Mouse (Mus musculus) gastrocnemius, adult 2 months (tissue): ENCODE results near the gene Sema3f. TPM values are rescaled to one million over a fixed set of nuclear protein-coding genes. Genes with fewer than 3 reads are reported as not detected.

Source experiments
- DNase-seq: peaks from one replicate; pipeline ENCODE4 v3.0.0; 2022
- H3K27ac ChIP-seq: fragments of 200-600 bp; 2 replicates; pipeline ENCODE4 v1.8.1; 2022; ENCODE audit warnings: mild to moderate bottlenecking
- H3K4me3 ChIP-seq: fragments of 200-600 bp; 2 replicates; pipeline ENCODE4 v1.8.1; 2022; ENCODE audit warnings: mild to moderate bottlenecking, moderate library complexity
- CTCF ChIP-seq: fragments of 200-600 bp; IDR thresholded peaks from 2 replicates; pipeline ENCODE4 v1.8.1; 2022; ENCODE audit warnings: antibody characterized with exemption, mild to moderate bottlenecking, moderate library complexity
- intact Hi-C: fragments of 180-260 bp; cut with DNase I; formaldehyde crosslinking; loops from one replicate; pipeline ENCODE4 v1.15.1; 2025
- total RNA-seq, 2 experiments: library from RNA; stranded (reverse); gene quantifications; 2 replicates each; pipeline ENCODE4 v1.2.3; 2021

Sema3f gene
- total RNA-seq, 2 experiments from 2014 or later = 6.3 to 9.2 TPM

GRCm38 (mm10) chr9:107729709-107730108, 19.4 kb upstream of the Sema3f start:
- Histone ChIP-seq H3K27ac (no peak overlapping the region), H3K4me3 (no peak overlapping the region)
- TF ChIP-seq CTCF = no peak
- intact Hi-C loops = no loop called here
- no peak for DNase-seq

- intact Hi-C loops = no loop called here
- no peak overlapping the region for H3K4me3 ChIP-seq
- H3K27ac ChIP-seq = no peak overlapping the region
- no peak for DNase-seq
- no peak for TF ChIP-seq CTCF
These were observed 18.8 kb upstream of the Sema3f start for GRCm38 (mm10) chr9:107728919-107729670.

GRCm38 (mm10) chr9:107727041-107727440, 16.8 kb upstream of the Sema3f start:
- intact Hi-C loops = no loop called here
- H3K4me3 ChIP-seq = no peak overlapping the region
- H3K27ac ChIP-seq = no peak overlapping the region
- no peak for TF ChIP-seq CTCF
- DNase-seq = no peak

- intact Hi-C loops = no loop called here
- peak overlapping the region; percentile 73 for H3K27ac ChIP-seq
- H3K4me3 ChIP-seq = no peak overlapping the region
- TF ChIP-seq CTCF = no peak
- DNase-seq = no peak
These were observed 14.5 kb upstream of the Sema3f start for GRCm38 (mm10) chr9:107724796-107725195.

- Histone ChIP-seq H3K27ac (peak overlapping the region; percentile 73), H3K4me3 (peak overlapping the region; percentile 34)
- no peak for TF ChIP-seq CTCF
- intact Hi-C loops = no loop called here
- peak; percentile 35 for DNase-seq
These were observed 13.7 kb upstream of the Sema3f start for GRCm38 (mm10) chr9:107723794-107724531.

- TF ChIP-seq CTCF = no peak
- peak overlapping the region; percentile 73 for H3K27ac ChIP-seq
- H3K4me3 ChIP-seq = no peak overlapping the region
- intact Hi-C loops = no loop called here
- no peak for DNase-seq
These were observed 13.0 kb upstream of the Sema3f start for GRCm38 (mm10) chr9:107723292-107723691.

- Histone ChIP-seq H3K4me3 (no peak overlapping the region), H3K27ac (no peak overlapping the region)
- no peak for TF ChIP-seq CTCF
- intact Hi-C loops = no loop called here
- no peak for DNase-seq
These were observed 8.7 kb upstream of the Sema3f start for GRCm38 (mm10) chr9:107718781-107719540.

- DNase-seq = no peak
- Histone ChIP-seq H3K27ac (no peak overlapping the region), H3K4me3 (no peak overlapping the region)
- TF ChIP-seq CTCF = no peak
- intact Hi-C loops = no loop called here
These were observed 6.7 kb upstream of the Sema3f start for GRCm38 (mm10) chr9:107716951-107717350.

- no peak for DNase-seq
- intact Hi-C loops = no loop called here
- Histone ChIP-seq H3K4me3 (no peak overlapping the region), H3K27ac (no peak overlapping the region; the same call in 1 of the 2 replicates)
- TF ChIP-seq CTCF = no peak
These were observed 5.4 kb upstream of the Sema3f start for GRCm38 (mm10) chr9:107715632-107716031.

GRCm38 (mm10) chr9:107714221-107714952, 4.1 kb upstream of the Sema3f start:
- DNase-seq = peak; percentile 76
- Histone ChIP-seq H3K4me3 (peak overlapping the region; percentile 29), H3K27ac (peak overlapping the region; percentile 57)
- no peak for TF ChIP-seq CTCF
- intact Hi-C loops = no loop called here

- DNase-seq = no peak
- no peak for TF ChIP-seq CTCF
- Histone ChIP-seq H3K4me3 (peak overlapping the region; percentile 88), H3K27ac (peak overlapping the region; percentile 92)
- intact Hi-C loops = no loop called here
These were observed 1.1 kb downstream of the Sema3f start for GRCm38 (mm10) chr9:107709096-107709696.
